In genomic region chr7:19247511-19247910, GRCm38 (mm10) we compare ENCODE assay signal across 14 mouse cellular contexts. TPM values are rescaled to one million over a fixed set of nuclear protein-coding genes. Genes with fewer than 3 reads are reported as not detected.
"Had no signal": no experiment of that assay in that cellular context is flagged by ENCODE, and none has a peak within 500 bp of the region (broad histone marks: within the 10 kb centered on the region; RNA-seq: fewer than 3 reads in every experiment).

No protein-coding gene starts in this region.

- ATAC-seq: inflammation-experienced regulatory T-cells, adult 6 months; midbrain, embryonic 16.5 days had no signal

- H3K4me2 ChIP-seq: limb, embryonic 15.5 days; lung, embryonic 14.5 days; midbrain, embryonic 12.5 days had no signal

- H3K9ac ChIP-seq: limb, embryonic 15.5 days; lung, embryonic 14.5 days; midbrain, embryonic 12.5 days had no signal

- H3K4me3 ChIP-seq: left cerebral cortex, adult 2 months; limb, embryonic 15.5 days; midbrain, embryonic 12.5 days had no signal

- DNase-seq: kidney, adult 11 months; kidney, postnatal 10 days; lung, embryonic 14.5 days; lung, postnatal 10 days; lung, postnatal 4 days; right cerebral cortex, postnatal 14 days; thymus, postnatal 36 days had no signal

- H3K9me3 ChIP-seq: limb, embryonic 15.5 days; midbrain, embryonic 12.5 days had no signal

- H3K27me3 ChIP-seq: limb, embryonic 15.5 days; midbrain, embryonic 12.5 days had no signal

- H3K4me1 ChIP-seq: limb, embryonic 15.5 days; midbrain, embryonic 12.5 days had no signal

- H3K27ac ChIP-seq: left cerebral cortex, adult 2 months; limb, embryonic 15.5 days; midbrain, embryonic 12.5 days had no signal

RNA-seq across cellular contexts. Expression of gene Ppm1n, which starts 32.4 kb away (rescaled TPM):
- total RNA-seq: left cerebral cortex, adult 2 months; megakaryocyte-erythroid progenitor cell, adult 5-6 weeks had no signal
- polyA plus RNA-seq: kidney, embryonic 14.5 days; lung, embryonic 14.5 days had no signal

RNA-seq across cellular contexts. Expression of gene Rtn2, which starts 34.9 kb away (rescaled TPM):
- total RNA-seq: megakaryocyte-erythroid progenitor cell, adult 5-6 weeks had no signal
- polyA plus RNA-seq: inflammation-experienced regulatory T-cells, adult 6 months had no signal

RNA-seq across cellular contexts. Expression of gene Gpr4, which starts 35.2 kb away (rescaled TPM):
- total RNA-seq: megakaryocyte-erythroid progenitor cell, adult 5-6 weeks had no signal
